Mouse (Mus musculus) stomach, postnatal 0 days (tissue): ENCODE data around the gene Tubb4b. TPM values are rescaled to one million over a fixed set of nuclear protein-coding genes. Genes with fewer than 3 reads are reported as not detected.

Source experiments
- ATAC-seq: fragments of 200-750 bp; cut with Nextera tagmentation; 2 replicates; pipeline ENCODE4 v1.8.0; 2017; ENCODE audit not compliant: low FRiP score, low TSS enrichment
- DNase-seq: peaks from one replicate; pipeline ENCODE4 v3.0.0-alpha.2; 2016; ENCODE audit warnings: low spot score
- H3K27ac ChIP-seq: fragments of 300-500 bp; sonication (generic); replicated peaks from 2 replicates; pipeline ENCODE4 v1.5.1; 2014; ENCODE audit warnings: mild to moderate bottlenecking, control low read depth
- H3K27me3 ChIP-seq: fragments of 300-500 bp; sonication (generic); 2 replicates; pipeline ENCODE4 v1.6.1; 2014; ENCODE audit warnings: low read length; ENCODE audit not compliant: control insufficient read depth, insufficient read depth
- H3K36me3 ChIP-seq: fragments of 300-500 bp; sonication (generic); 2 replicates; pipeline ENCODE4 v1.6.1; 2014; ENCODE audit warnings: low read length, mixed read lengths; ENCODE audit not compliant: control insufficient read depth, insufficient read depth
- H3K4me1 ChIP-seq: fragments of 300-500 bp; sonication (generic); replicated peaks from 2 replicates; pipeline ENCODE4 v1.6.1; 2014; ENCODE audit warnings: antibody characterized with exemption; ENCODE audit not compliant: control insufficient read depth, insufficient read depth
- H3K4me2 ChIP-seq: fragments of 300-500 bp; sonication (generic); replicated peaks from 2 replicates; pipeline ENCODE4 v1.6.1; 2014; ENCODE audit warnings: low read depth, mild to moderate bottlenecking, control low read depth, moderate library complexity
- H3K4me3 ChIP-seq: fragments of 300-500 bp; sonication (generic); 2 replicates; pipeline ENCODE4 v1.5.1; 2014; ENCODE audit warnings: low read depth, low read length, control low read depth
- H3K9ac ChIP-seq: fragments of 300-500 bp; sonication (generic); 2 replicates; pipeline ENCODE4 v1.6.1; 2014; ENCODE audit warnings: mild to moderate bottlenecking, low read length, control low read depth, mixed read lengths
- H3K9me3 ChIP-seq: fragments of 300-500 bp; sonication (generic); 2 replicates; pipeline ENCODE4 v1.6.1; 2016; ENCODE audit warnings: low read length; ENCODE audit not compliant: control insufficient read depth
- CTCF ChIP-seq: IDR thresholded peaks from 2 replicates; pipeline ENCODE4 v1.5.1; 2016; ENCODE audit warnings: antibody characterized with exemption, low read depth, mild to moderate bottlenecking, moderate library complexity
- EP300 ChIP-seq: optimal IDR thresholded peaks from 2 replicates; pipeline ENCODE3; 2016; ENCODE audit warnings: antibody characterized with exemption
- WGBS: fragments of 180-500 bp; shearing (Covaris S2); extraction: QIAGEN DNeasy Blood & Tissue Kit; methylation state at CpG from one replicate; pipeline ENCODE4 v1.1.7; 2014; 5-methylcytosine and 5-hydroxymethylcytosine counted together
- polyA plus RNA-seq: library from polyadenylated mRNA; unstranded; fragments of >200 nt; fragmentation: Nextera tagmentation; extraction: Ambion mirVana; gene quantifications from 2 replicates; pipeline ENCODE4 v1.2.1, GENCODE M21; 2015

Gene Tubb4b
- polyA plus RNA-seq, 1 experiment from 2014 or later, result 486 TPM

DNA sequence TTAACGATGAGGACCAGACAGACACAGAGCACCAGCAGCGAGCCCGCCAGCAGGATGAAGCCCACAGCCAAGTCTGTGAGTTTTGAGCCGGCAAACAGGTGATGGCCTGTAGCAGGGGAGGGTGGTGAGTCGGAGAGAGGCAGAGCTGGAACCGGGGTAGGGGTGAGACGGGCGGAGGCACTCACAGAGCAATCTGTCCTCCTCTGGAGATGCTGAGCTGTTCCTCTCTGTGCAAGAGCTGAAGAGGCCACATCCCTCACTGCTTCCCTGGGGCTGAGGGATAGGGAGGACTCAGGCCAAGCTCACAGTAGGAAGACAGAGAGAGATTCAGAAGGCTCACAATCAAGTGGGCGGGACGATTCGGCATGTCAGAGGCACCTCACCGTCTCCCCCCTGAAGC is 6.5 kb upstream of the Tubb4b start:
- no peaks in the 10 kb centered on the region for H3K36me3 ChIP-seq
- no peak for ATAC-seq
- no peaks in the 10 kb centered on the region for H3K9me3 ChIP-seq
- no peak overlapping the region for H3K27ac ChIP-seq
- TF ChIP-seq EP300, result no peak
- TF ChIP-seq CTCF, result no peak
- WGBS, result 63% methylated on average over 12 of the region's 12 CpGs
- no peak overlapping the region for H3K4me2 ChIP-seq
- no peaks in the 10 kb centered on the region for H3K27me3 ChIP-seq
- H3K9ac ChIP-seq, result no peak overlapping the region
- no peaks in the 10 kb centered on the region for H3K4me1 ChIP-seq
- H3K4me3 ChIP-seq, result no peak overlapping the region
- no peak for DNase-seq

DNA sequence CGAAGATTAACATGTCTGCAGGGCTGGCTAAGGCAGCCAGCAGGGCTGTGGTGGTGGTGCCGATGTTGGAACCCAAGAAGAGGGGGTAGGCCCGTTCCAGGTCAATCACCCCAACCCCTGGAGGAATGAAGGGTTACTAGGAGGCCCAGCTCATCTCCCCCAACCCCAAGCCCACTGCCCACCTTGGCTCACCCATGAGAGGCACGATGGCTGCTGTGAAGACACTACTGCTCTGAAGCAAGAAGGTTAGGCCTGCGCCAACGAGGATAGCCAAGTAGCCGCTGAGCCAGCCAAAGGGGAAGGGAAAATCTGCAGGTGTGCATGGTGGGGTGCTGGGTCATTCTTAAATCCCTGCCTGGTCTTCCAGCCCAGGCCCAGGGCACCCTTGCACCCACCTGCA is 6.1 kb upstream of the Tubb4b start:
- H3K36me3 ChIP-seq, result no peaks in the 10 kb centered on the region
- no peaks in the 10 kb centered on the region for H3K4me1 ChIP-seq
- no peak overlapping the region for H3K27ac ChIP-seq
- H3K27me3 ChIP-seq, result no peaks in the 10 kb centered on the region
- H3K4me3 ChIP-seq, result no peak overlapping the region
- ATAC-seq (no peak), DNase-seq (no peak)
- H3K9ac ChIP-seq, result no peak overlapping the region
- no peaks in the 10 kb centered on the region for H3K9me3 ChIP-seq
- no peak for TF ChIP-seq EP300
- no peak for TF ChIP-seq CTCF
- WGBS, result 88% methylated on average over 7 of the region's 7 CpGs
- no peak overlapping the region for H3K4me2 ChIP-seq

DNA sequence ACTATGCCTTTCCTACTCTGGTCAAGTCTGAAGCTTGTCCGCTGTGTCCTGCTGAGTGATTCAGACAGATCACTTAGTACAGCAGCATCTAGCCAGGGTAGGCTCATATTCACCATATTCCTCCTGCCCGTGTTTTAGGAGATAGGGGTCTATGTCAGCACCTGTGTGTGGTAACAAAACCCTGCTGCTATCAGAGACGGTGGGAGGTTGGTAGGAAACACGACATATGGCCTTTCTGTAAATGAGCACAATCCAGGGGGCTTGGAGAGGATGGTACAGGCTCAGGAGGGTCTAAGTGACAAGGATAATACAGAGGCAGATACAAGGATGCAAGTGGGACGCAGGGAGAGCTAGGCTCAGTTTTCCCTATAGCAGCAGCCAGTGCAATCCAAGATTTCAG is 5.1 kb upstream of the Tubb4b start:
- Histone ChIP-seq H3K27me3 (no peaks in the 10 kb centered on the region), H3K36me3 (no peaks in the 10 kb centered on the region), H3K4me2 (no peak overlapping the region), H3K4me1 (no peaks in the 10 kb centered on the region), H3K9ac (no peak overlapping the region), H3K27ac (no peak overlapping the region), H3K4me3 (no peak overlapping the region), H3K9me3 (no peaks in the 10 kb centered on the region)
- WGBS, result 82% methylated on average over 5 of the region's 5 CpGs
- ATAC-seq (no peak), DNase-seq (no peak)
- no peak for TF ChIP-seq EP300
- TF ChIP-seq CTCF, result no peak

DNA sequence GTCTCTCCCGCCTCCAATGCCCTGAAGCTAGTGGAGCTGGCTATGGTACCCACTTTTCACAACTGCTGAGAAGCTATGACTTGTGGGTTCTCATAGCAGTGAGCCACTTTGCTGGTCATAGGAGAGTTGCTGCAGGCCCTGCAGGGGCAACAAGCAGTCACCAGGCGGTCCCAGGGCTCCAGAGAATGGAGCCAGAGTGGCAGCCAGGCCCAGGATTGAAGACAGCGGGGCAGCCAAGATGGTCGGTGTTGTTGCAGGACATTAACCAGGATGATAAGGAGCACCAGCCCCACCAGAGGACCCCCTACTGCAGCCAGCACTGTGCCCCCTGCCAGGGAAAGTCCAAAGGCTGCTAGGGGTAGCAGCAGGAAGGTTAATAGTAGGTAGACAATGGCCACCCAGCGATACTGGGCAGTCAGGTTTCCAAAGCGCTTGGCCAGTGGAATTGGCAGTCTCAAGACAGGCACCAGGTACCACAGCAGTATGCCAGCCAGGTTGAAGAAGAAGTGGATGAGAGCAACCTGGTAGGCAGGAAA is 4.6 kb upstream of the Tubb4b start:
- Histone ChIP-seq H3K36me3 (no peaks in the 10 kb centered on the region), H3K9ac (no peak overlapping the region)
- 63% methylated on average over 6 of the region's 6 CpGs for WGBS

DNA sequence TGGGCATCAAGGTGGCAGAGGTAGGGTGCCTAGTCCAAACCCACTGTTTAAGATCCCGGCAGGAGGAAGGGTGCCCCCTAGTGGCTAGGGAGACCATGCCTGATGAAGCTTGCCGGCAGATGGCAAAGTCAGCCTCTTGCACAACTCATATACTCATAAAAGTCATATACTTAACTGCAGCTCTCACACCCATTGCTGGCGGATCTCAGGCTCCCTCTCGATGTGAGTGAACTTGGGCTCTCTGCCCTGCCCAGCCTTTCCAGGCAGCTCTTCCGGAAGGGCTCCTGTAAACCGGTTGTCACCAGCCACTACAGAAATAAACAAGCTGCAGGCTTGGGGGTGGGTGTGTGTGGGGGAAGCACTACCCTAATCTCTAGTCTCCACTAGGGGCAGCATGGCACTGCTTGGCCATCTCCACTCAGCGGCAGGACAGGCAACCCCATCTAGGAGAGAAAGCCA is 4.0 kb upstream of the Tubb4b start:
- Histone ChIP-seq H3K9ac (peak overlapping the region; percentile 31; the same call in 1 of the 2 replicates), H3K4me3 (peak overlapping the region; percentile 8; the same call in 1 of the 2 replicates), H3K9me3 (no peaks in the 10 kb centered on the region), H3K4me1 (no peaks in the 10 kb centered on the region), H3K27ac (peak overlapping the region; percentile 87), H3K4me2 (peak overlapping the region; percentile 40), H3K27me3 (no peaks in the 10 kb centered on the region), H3K36me3 (no peaks in the 10 kb centered on the region)
- TF ChIP-seq EP300 (peak; percentile 64), CTCF (peak; percentile 74)
- ATAC-seq (peak; percentile 67), DNase-seq (peak; percentile 88)
- 0% methylated on average over 7 of the region's 7 CpGs for WGBS

More for the DNA sequence above, 4.6 kb upstream of the Tubb4b start:
- Histone ChIP-seq H3K4me2 (peak overlapping the region; percentile 40; the same call in 1 of the 2 replicates), H3K27me3 (no peaks in the 10 kb centered on the region), H3K4me3 (no peak overlapping the region), H3K9me3 (no peaks in the 10 kb centered on the region), H3K4me1 (no peaks in the 10 kb centered on the region), H3K27ac (peak overlapping the region; percentile 87)
- DNase-seq (no peak), ATAC-seq (no peak)
- TF ChIP-seq CTCF, result no peak
- TF ChIP-seq EP300, result no peak

DNA sequence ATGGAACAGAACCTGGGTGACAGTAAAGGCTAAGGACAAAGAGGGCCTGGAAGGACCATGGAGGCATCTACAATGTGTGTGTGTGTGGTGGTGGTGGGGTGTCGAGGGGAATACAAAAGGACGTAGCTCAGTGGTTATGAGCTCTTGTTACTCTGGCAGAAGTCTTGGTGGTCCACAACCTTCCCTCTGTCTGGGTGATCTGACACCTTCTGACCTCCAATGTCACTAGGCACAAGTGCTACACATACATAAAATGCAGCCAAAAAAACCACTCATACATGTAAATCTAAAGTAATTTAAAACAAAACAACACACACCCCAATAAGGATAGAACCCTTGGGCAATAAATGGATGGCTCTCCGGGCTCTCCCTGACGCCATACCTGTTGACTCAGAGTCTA is 2.9 kb upstream of the Tubb4b start:
- Histone ChIP-seq H3K4me3 (no peak overlapping the region), H3K4me2 (no peak overlapping the region), H3K4me1 (no peaks in the 10 kb centered on the region), H3K36me3 (no peaks in the 10 kb centered on the region), H3K27ac (no peak overlapping the region), H3K9me3 (no peaks in the 10 kb centered on the region), H3K9ac (no peak overlapping the region), H3K27me3 (no peaks in the 10 kb centered on the region)
- ATAC-seq (no peak), DNase-seq (no peak)
- TF ChIP-seq EP300 (no peak), CTCF (no peak)
- WGBS, result 91% methylated on average over 4 of the region's 4 CpGs
